Mouse (Mus musculus): ENCODE measurements around the gene Birc3. TPM values are rescaled to one million over a fixed set of nuclear protein-coding genes. Genes with fewer than 3 reads are reported as not detected.

The Birc3 gene
- polyA plus RNA-seq (2015; fragmentation: Illumina TruSeq; extraction: RNeasy Lipid Tissue Mini Kit (QIAGEN cat#74804); ENCODE audit: insufficient read depth, low read depth, low replicate concordance): 7.4 TPM

GRCm38 (mm10) chr9:7872775-7873439, at the start of gene Birc3:
Gene Birc3 (minus strand): TSS chr9:7873186.

GRCm38 (mm10) chr9:7836905-7837805, 35.8 kb downstream of the Birc3 start, which contains the start of gene Birc2:
Gene Birc2 (minus strand): TSS chr9:7837064.

Other genes starting within 250 kb of the Birc3 start
- gene Mmp20, start 245.0 kb downstream of the Birc3 start, polyA plus RNA-seq (2015; fragmentation: Illumina TruSeq; extraction: RNeasy Lipid Tissue Mini Kit (QIAGEN cat#74804); ENCODE audit: insufficient read depth, low read depth, low replicate concordance): not detected
- gene Mmp7, start 181.1 kb downstream of the Birc3 start, polyA plus RNA-seq (2015; fragmentation: Illumina TruSeq; extraction: RNeasy Lipid Tissue Mini Kit (QIAGEN cat#74804); ENCODE audit: insufficient read depth, low read depth, low replicate concordance): 1.4 TPM
- 11.1 TPM for gene Tmem123, start 109.1 kb downstream of the Birc3 start, polyA plus RNA-seq (2015; fragmentation: Illumina TruSeq; extraction: RNeasy Lipid Tissue Mini Kit (QIAGEN cat#74804); ENCODE audit: insufficient read depth, low read depth, low replicate concordance)
- gene Birc2, start 36.1 kb downstream of the Birc3 start, polyA plus RNA-seq (2015; fragmentation: Illumina TruSeq; extraction: RNeasy Lipid Tissue Mini Kit (QIAGEN cat#74804); ENCODE audit: insufficient read depth, low read depth, low replicate concordance): 15.7 TPM
- 9.6 TPM for gene Yap1, start 131.4 kb upstream of the Birc3 start, polyA plus RNA-seq (2015; fragmentation: Illumina TruSeq; extraction: RNeasy Lipid Tissue Mini Kit (QIAGEN cat#74804); ENCODE audit: insufficient read depth, low read depth, low replicate concordance)
- not detected for gene Cfap300, start 169.6 kb upstream of the Birc3 start, polyA plus RNA-seq (2015; fragmentation: Illumina TruSeq; extraction: RNeasy Lipid Tissue Mini Kit (QIAGEN cat#74804); ENCODE audit: insufficient read depth, low read depth, low replicate concordance)

Data from pancreas, adult 10 weeks (tissue).